8 mouse cellular contexts compared by ENCODE assay signal in the genomic region with DNA sequence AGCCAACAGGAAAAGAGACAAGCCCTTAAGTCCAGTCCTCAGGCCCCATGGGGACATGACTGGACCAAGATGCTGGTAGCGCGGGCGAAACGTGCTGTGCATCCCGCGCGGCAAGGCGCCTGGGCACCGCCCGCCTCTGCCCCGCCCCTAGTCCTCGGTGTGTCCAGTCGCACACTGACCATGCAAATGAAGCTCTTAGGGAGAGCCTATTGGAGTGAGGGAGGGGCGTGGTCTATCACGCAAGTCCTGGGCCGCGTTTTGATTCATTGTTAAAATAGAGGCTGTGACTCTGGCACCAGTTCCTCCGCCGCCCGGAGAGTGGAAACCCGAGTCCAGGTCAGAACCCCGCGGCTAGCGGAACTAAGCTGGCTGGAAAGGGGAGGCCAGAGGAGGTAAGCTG. TPM values are rescaled to one million over a fixed set of nuclear protein-coding genes. Genes with fewer than 3 reads are reported as not detected.
DNase-seq lines count a peak whose midpoint lies in the region; ATAC-seq lines count a peak whose summit lies in the region.

A gene (plus strand): TSS at position 68 of the 400 bp plus-strand sequence.

- DNase-seq in forebrain, embryonic 10.5 days (ENCODE audit: extremely low spot score, low spot score), result peak; percentile 91
- DNase-seq in kidney, postnatal 14 days, result peak; percentile 93
- DNase-seq in telencephalon, adult 2 months (ENCODE audit: low read depth, low spot score), result peak; percentile 90

- no peak for ATAC-seq in CD4-positive, CD25-positive, alpha-beta regulatory T cell, adult 4 months
- peak; percentile 94 for ATAC-seq in heart, embryonic 14.5 days (ENCODE audit: insufficient number of reproducible peaks, insufficient read depth, low FRiP score, low read depth)
- ATAC-seq in liver, embryonic 15.5 days (ENCODE audit: insufficient read depth), result peak; percentile 90
- peak; percentile 96 for ATAC-seq in neural tube, embryonic 13.5 days (ENCODE audit: low read depth)

- peak within 1 kb of the TSS; percentile 6; the same call in 1 of the 2 replicates for H3K4me3 ChIP-seq in brown adipose tissue, adult 24 weeks (ENCODE audit: insufficient read depth, low read depth, low read length)
- peak within 1 kb of the TSS; percentile 65 for H3K4me3 ChIP-seq in forebrain, embryonic 10.5 days
- H3K4me3 ChIP-seq in heart, embryonic 14.5 days (ENCODE audit: control insufficient read depth in 1 of 2, insufficient read depth in 1 of 2, low read depth in 1 of 2, low read length in 2 of 2), result peak within 1 kb of the TSS; percentile 45 to 54
- H3K4me3 ChIP-seq in liver, embryonic 15.5 days (replicated peaks), result peak within 1 kb of the TSS; percentile 30
- H3K4me3 ChIP-seq in neural tube, embryonic 13.5 days, result peak within 1 kb of the TSS; percentile 64

- H3K27ac ChIP-seq in brown adipose tissue, adult 24 weeks (replicated peaks; ENCODE audit: low read depth, low read length), result no peak within 1 kb of the TSS
- H3K27ac ChIP-seq in forebrain, embryonic 10.5 days, result peak within 1 kb of the TSS; percentile 89
- no peak within 1 kb of the TSS for H3K27ac ChIP-seq in heart, embryonic 14.5 days (replicated peaks in 1 of 2; ENCODE audit: control insufficient read depth in 1 of 2, insufficient read depth in 1 of 2, low read depth in 2 of 2, low read length in 2 of 2)
- no peak within 1 kb of the TSS for H3K27ac ChIP-seq in liver, embryonic 15.5 days (replicated peaks)
- H3K27ac ChIP-seq in neural tube, embryonic 13.5 days (replicated peaks), result peak within 1 kb of the TSS; percentile 75

- peaks cover 14% of the 10 kb centered on the region for H3K27me3 ChIP-seq in forebrain, embryonic 10.5 days (ENCODE audit: poor library complexity, severe bottlenecking)
- peaks cover 4% of the 10 kb centered on the region; the same call in 1 of the 2 replicates for H3K27me3 ChIP-seq in heart, embryonic 14.5 days (ENCODE audit: control insufficient read depth, insufficient read depth, low read length)
- H3K27me3 ChIP-seq in liver, embryonic 15.5 days, result peaks cover 46% of the 10 kb centered on the region
- 0 out of 2 replicates have a peak, but pooled peaks cover 2% of the 10 kb centered on the region for H3K27me3 ChIP-seq in neural tube, embryonic 13.5 days

- no peaks in the 10 kb centered on the region for H3K9me3 ChIP-seq in forebrain, embryonic 10.5 days
- no peaks in the 10 kb centered on the region for H3K9me3 ChIP-seq in heart, embryonic 14.5 days (ENCODE audit: control insufficient read depth, low read length)
- H3K9me3 ChIP-seq in liver, embryonic 15.5 days (replicated peaks), result no peaks in the 10 kb centered on the region
- H3K9me3 ChIP-seq in neural tube, embryonic 13.5 days, result no peaks in the 10 kb centered on the region

- H3K4me1 ChIP-seq in brown adipose tissue, adult 24 weeks (ENCODE audit: control insufficient read depth, insufficient read depth, insufficient read length, low read length), result no peaks in the 10 kb centered on the region
- H3K4me1 ChIP-seq in forebrain, embryonic 10.5 days, result peaks cover 39% of the 10 kb centered on the region
- H3K4me1 ChIP-seq in heart, embryonic 14.5 days (ENCODE audit: control insufficient read depth in 2 of 2, insufficient read depth in 2 of 2, low read length in 2 of 2), result peaks cover 6 to 8% of the 10 kb centered on the region in 2 experiments; a peak in 3 of 4 replicates
- peaks cover 18% of the 10 kb centered on the region for H3K4me1 ChIP-seq in liver, embryonic 15.5 days (replicated peaks)
- peaks cover 32% of the 10 kb centered on the region for H3K4me1 ChIP-seq in neural tube, embryonic 13.5 days (replicated peaks)

- WGBS in forebrain, embryonic 10.5 days, result under 1% methylated on average over 24 of the region's 24 CpGs
- under 1% methylated on average over 24 of the region's 24 CpGs for WGBS in heart, embryonic 14.5 days
- WGBS in liver, embryonic 15.5 days (ENCODE audit: insufficient replicate concordance), result under 1% methylated on average over 24 of the region's 24 CpGs
- WGBS in neural tube, embryonic 13.5 days, result under 1% methylated on average over 24 of the region's 24 CpGs

- peak within 1 kb of the TSS; percentile 90 for H3K4me2 ChIP-seq in heart, embryonic 14.5 days (ENCODE audit: low read length)
- H3K4me2 ChIP-seq in liver, embryonic 15.5 days, result peak within 1 kb of the TSS; percentile 67
- H3K4me2 ChIP-seq in neural tube, embryonic 13.5 days, result peak within 1 kb of the TSS; percentile 60

- H3K9ac ChIP-seq in heart, embryonic 14.5 days (ENCODE audit: low read length), result peak within 1 kb of the TSS; percentile 68
- H3K9ac ChIP-seq in liver, embryonic 15.5 days, result no peak within 1 kb of the TSS
- peak within 1 kb of the TSS; percentile 77 for H3K9ac ChIP-seq in neural tube, embryonic 13.5 days

- peaks cover 24% of the 10 kb centered on the region for H3K36me3 ChIP-seq in forebrain, embryonic 10.5 days (replicated peaks)
- no peaks in the 10 kb centered on the region for H3K36me3 ChIP-seq in heart, embryonic 14.5 days (ENCODE audit: control insufficient read depth, insufficient read depth, low read length)
- 0 out of 2 replicates have a peak, but pooled peaks cover 2% of the 10 kb centered on the region for H3K36me3 ChIP-seq in liver, embryonic 15.5 days (replicated peaks)
- peaks cover 14% of the 10 kb centered on the region for H3K36me3 ChIP-seq in neural tube, embryonic 13.5 days

RNA-seq across cellular contexts. Expression of the gene that starts here (rescaled TPM):
- 10 to 100 TPM; 15.6 to 20.0 TPM for polyA plus RNA-seq in CD4-positive, CD25-positive, alpha-beta regulatory T cell, adult 4 months (2017; shearing (Covaris generic))
- 19.0 and 24.7 TPM in 2 replicates for polyA plus RNA-seq in brown adipose tissue, adult 24 weeks (2012; ENCODE audit: insufficient read depth, insufficient read length, missing spikeins)
- polyA plus RNA-seq in forebrain, embryonic 10.5 days (2016; fragmentation: Nextera tagmentation; extraction: Ambion mirVana), result 39.7 and 41.6 TPM in 2 replicates
- polyA plus RNA-seq in heart, embryonic 14.5 days (2014; fragmentation: Nextera tagmentation; extraction: Ambion mirVana), result 34.9 and 41.1 TPM in 2 replicates
- polyA plus RNA-seq in liver, embryonic 15.5 days (2015; fragmentation: Nextera tagmentation; extraction: Ambion mirVana), result 20.2 and 21.2 TPM in 2 replicates
- polyA plus RNA-seq in neural tube, embryonic 13.5 days (2015; fragmentation: Nextera tagmentation; extraction: Ambion mirVana), result 33.4 and 40.1 TPM in 2 replicates

Comparison
In these comparisons a context has a peak if more than half of its experiments do, and no peak if none do; other contexts are left out.
1. H3K27ac ChIP-seq: peak in forebrain, embryonic 10.5 days (single experiment) and neural tube, embryonic 13.5 days (single experiment); none in brown adipose tissue, adult 24 weeks (single experiment), heart, embryonic 14.5 days (0 of 2) and liver, embryonic 15.5 days (single experiment).
2. H3K4me3 ChIP-seq: peak in every context shown above with its lines; median percentile 65 in forebrain, embryonic 10.5 days; 64 in neural tube, embryonic 13.5 days; 50 in heart, embryonic 14.5 days; 30 in liver, embryonic 15.5 days; 6 in brown adipose tissue, adult 24 weeks.
3. Peak in every context shown above with its lines, with median percentiles within 50 percentile points of each other: DNase-seq and H3K4me2 ChIP-seq.